Mouse (Mus musculus) urinary bladder, postnatal 0 days (tissue): ENCODE results near the gene Lars2. TPM values are rescaled to one million over a fixed set of nuclear protein-coding genes. Genes with fewer than 3 reads are reported as not detected.

Source experiments
- polyA plus RNA-seq: library from polyadenylated mRNA; unstranded; fragments of >200 nt; fragmentation: Nextera tagmentation; extraction: Ambion mirVana; gene quantifications from 2 replicates; pipeline ENCODE4 v1.2.1, GENCODE M21; 2015

The Lars2 gene
- 1,090 and 1,187 TPM in 2 replicates for polyA plus RNA-seq

DNA sequence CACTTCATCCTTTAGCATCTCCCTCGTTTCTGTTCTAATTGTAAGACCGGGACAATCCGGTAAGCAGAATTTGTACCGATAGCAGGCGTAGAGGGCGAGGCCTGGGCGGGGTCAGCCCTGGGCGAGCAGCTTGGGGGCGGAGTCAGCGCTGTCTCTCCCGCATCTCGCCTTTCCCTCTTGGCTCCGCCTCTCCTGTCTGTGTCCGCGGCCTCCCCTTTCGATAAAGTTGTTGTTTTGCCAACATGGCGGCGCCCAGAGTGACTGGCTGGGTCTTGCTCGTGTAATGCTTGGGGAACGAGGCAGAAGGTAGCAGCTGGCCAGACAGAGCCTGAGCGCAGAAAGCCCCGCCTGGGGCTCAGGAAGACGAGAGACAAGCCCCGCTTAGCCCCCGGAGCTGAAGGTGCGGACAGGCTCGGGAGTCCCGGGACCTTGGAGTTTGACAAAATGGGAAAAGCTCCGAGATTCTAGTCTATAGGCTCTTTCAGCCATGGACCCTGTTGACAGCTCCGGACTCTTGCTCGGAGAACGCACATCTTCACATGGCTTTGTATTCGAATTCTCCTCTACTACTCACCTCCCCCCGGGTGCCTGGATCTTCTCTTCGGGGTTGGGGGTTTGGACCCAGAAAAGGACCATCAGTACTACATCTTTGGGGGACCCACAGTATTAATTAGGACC lies at the start of gene Lars2:
TSS of gene Lars2 (plus strand) at position 220 of the 678 bp plus-strand sequence.

DNA sequence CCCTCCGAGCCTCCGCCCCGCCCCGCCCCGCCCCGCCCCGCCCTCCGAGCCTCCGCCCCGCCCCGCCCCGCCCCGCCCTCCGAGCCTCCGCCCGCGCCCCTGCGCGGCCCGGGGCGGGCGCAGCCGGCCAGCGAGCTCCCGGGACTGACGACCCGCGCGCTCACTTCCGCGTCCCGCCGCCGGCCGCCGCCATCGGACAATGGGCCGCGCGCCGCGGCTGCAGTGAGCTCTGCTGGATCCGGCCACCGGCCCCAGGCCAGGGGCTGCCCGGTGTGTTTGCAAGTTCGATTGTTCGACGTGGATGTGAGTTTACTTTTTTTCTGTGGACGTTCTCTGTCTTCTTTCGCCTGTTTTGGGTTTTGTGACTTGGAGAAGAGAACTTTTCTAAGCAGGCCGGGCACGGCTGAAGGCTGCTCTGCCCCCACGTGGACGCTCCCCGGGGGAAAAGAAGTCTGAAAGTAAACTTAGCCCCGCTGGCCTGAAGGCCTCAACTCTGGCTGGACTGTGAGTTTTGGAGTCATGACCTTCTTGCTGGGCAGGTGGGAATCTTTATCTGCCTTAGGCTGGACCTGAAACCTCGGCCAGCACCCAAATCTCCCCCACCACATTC lies 112.0 kb downstream of the Lars2 start, which contains the start of gene Limd1:
TSS of gene Limd1 (plus strand) at position 121 of the 610 bp plus-strand sequence.

Other genes starting within 250 kb of the Lars2 start
- 82.6 and 90.1 TPM in 2 replicates for gene Clec3b, start 216.0 kb upstream of the Lars2 start, polyA plus RNA-seq
- gene Cdcp1, start 150.9 kb upstream of the Lars2 start, polyA plus RNA-seq: 8.4 and 8.6 TPM in 2 replicates
- 50.9 and 57.6 TPM in 2 replicates for gene Tmem158, start 106.2 kb upstream of the Lars2 start, polyA plus RNA-seq
- gene Limd1, start 111.8 kb downstream of the Lars2 start, polyA plus RNA-seq: 21.2 and 24.5 TPM in 2 replicates
- gene Sacm1l, start 162.8 kb downstream of the Lars2 start, polyA plus RNA-seq: 34.5 and 43.8 TPM in 2 replicates